Mouse (Mus musculus): ENCODE results near the gene Ggcx.
"Not testable (repeated sequence)": the region's sequence is repeated elsewhere in the genome, so short reads cannot be mapped to it uniquely, and the experiment has no call there.

Ggcx gene

DNA sequence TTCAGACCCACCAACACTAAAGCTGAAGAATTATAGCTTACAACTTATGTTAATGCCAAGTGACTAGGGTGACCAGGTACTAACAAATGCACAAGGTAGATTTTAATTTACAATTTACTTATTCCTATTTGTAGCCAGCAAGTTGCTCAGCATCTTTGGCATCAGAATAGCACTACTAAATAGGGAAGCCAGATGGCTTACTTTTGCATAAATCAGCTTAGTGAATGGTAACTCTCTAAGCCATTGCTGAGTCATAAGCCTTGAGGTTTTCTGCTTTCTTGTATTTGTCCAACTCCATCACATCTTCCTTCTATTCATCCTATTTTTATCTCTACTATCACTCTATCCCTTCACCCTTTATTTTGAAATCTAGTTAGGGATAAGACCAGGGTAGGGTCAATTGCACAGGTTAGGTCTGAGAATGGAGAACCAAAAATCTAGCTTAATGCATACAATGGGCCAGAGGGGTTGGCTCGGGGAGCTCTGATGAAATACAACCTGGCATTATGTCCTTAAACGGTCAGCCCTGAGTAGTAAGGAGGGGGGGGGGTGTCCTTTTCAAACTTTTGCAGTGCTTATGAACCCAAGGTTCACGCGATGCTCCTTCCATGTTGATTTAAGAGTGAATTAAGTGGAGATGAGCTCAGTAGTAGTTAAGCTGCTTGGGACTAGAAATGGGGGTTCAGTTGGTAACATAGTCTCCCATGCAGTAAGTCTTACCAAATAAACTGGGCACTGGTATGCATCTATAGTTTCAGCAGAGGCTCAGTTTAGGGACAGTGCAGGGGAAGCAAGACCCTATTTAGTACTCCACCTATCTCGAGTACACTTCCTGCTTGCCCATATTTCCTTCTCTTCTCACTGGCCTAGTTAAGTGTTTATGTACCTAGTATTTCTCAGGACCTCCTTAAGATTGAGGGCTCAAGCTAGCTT is 17.1 kb downstream of the Ggcx start:
- DNase-seq: no peak

GRCm38 (mm10) chr6:72432153-72432552 is 18.0 kb downstream of the Ggcx start:
- no peak for DNase-seq

- no peak for DNase-seq
Measured at GRCm38 (mm10) chr6:72438226-72438625, 24.1 kb downstream of the Ggcx start.

- peak; percentile 89 to 90 for DNase-seq
Measured at GRCm38 (mm10) chr6:72438862-72439354, 24.8 kb downstream of the Ggcx start.

GRCm38 (mm10) chr6:72439355-72440185 is 25.5 kb downstream of the Ggcx start, which contains the start of gene Mat2a:
Gene Mat2a (minus strand): TSS chr6:72439558.
- DNase-seq: peak; percentile 92 to 95

DNA sequence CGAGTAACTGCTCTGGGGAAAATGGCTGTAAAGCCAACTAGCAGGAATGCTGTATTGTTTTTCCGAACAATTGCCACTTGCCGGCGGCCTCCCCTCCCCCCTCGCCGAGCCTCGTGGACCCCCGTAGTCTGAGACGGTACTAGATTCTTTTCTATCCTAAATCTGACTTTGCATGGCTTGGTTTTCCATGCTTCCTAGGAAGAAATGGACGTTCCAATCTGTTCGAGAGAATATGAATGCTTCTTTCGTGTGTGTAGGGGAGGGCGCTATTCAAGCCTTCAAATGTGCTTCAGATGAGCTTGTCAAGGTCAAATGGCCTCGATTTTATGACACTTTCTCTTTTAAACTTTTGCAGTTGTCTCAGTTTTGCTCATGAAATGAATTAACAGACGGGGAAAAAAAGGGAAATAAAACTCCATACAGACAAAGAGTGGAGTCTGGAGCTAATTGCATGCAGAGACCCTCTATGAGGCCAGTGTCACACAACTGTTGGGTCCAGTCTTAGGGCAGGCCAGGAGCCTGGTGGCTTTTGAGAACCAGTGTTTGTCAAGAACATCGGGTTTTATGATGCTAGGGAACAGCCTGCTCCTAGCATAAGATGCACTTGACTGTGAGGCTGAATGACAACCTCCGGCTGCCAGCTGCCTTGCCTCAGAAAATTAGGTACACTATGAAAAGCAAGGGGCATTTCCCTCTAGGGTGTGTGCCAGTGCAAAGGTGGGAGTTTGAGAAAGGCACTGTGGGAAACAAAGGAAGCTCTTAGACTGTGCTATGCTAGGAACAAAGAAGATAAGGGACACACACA is 26.3 kb downstream of the Ggcx start:
- DNase-seq: peak in 1 of 2 experiments; percentile 28

- no peak for DNase-seq
Measured at GRCm38 (mm10) chr6:72442921-72443604, 29.0 kb downstream of the Ggcx start.

GRCm38 (mm10) chr6:72445011-72445410 is 30.9 kb downstream of the Ggcx start:
- no peak for DNase-seq

DNA sequence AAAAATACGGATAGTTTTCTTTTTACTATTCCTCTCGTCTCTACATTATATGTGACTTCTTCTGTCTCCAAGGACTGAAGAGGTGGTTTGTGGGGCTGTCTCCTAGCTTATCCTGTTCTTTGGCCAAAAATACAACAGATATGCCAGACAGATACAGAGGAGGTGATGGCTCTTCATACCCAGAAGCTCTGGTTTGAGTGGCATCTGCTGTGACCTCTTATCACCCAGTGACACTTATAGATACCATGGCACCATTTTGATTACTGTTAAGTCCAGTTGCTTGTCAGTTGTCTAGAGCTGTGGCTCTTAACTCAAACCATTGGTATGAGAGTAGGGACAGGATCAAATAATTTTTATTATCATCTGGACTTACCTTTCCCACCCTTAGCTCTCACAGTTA is 33.4 kb downstream of the Ggcx start:
- DNase-seq: no peak

GRCm38 (mm10) chr6:72451778-72452177 is 37.7 kb downstream of the Ggcx start:
- DNase-seq: not testable (repeated sequence)

GRCm38 (mm10) chr6:72452329-72452728 is 38.2 kb downstream of the Ggcx start:
- no peak for DNase-seq

DNA sequence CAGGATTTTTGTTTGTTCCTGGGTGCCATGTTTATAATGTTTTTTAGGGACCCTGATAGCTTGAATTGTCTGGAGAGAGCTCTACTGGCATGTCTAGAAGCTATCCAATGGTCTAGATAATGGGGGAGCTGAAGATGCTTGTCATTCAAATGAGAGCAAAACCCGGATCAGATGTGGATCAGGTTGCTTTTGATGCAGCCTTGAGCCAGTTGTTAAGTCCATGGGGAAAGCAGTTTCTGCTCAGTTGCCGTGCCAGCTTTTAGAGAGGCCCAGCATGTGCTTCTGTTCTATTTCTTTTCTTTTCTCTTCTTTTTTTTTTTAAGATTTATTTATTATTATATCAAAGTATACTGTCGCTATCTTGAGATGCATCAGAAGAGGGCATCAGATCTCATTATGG is 39.5 kb downstream of the Ggcx start:
- no peak for DNase-seq

DNA sequence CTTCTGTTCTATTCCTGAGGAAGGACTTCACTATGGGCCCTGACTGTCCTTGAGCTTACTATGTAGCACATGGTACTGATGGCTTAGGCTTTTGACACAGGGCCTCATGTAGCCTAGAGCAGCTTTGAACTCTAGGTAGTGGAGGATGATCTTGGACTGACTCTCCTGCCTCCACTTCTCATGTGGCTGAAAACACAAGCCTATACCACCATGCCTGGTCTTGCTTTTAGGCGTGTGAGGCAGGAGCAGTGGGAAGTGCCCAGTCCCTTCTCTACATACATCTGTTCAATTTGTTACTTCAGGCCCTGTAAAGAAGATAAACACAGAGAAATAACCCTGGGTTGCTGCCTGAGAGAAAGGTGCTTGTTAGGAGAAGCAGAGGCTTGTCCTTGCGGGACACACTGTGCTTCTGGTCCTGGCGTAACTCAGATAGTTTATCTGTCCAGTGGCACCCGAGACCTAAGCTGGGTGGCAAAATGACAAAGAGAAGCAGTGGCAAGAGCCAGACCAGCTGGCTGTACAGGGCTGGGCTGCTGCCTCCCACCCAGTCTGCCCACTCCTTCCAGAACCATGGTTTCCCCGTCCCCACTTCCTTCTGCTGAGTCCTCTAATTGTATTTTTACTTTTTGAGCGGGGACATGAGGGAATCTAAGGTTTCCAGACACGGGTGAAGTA is 40.1 kb downstream of the Ggcx start:
- DNase-seq: no peak

DNA sequence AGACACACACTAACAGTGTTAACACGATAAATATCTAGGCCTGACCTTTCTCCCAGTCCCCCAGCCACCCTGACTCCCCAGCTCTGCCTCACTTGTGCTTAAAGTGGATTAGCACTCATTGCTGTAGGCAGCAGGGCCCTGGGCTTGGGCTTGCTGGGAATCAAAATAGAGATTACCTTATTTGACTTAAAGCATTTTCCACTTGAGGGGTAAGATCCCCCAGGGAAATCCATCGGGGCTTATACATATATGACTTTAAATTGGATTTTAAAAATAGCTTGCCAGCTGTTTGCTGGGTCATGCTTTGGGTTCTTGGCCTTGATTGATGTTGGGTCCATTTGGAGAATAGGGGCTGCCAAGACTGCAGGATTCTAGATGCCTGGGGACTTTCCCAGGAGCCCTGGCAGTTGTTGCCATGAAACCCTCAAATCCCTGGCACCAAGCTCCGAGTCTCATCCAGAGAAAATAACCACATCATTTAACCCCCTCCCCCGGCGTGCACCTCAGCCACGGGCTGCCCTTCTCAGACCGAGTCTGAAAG is 40.8 kb downstream of the Ggcx start:
- DNase-seq: no peak

DNA sequence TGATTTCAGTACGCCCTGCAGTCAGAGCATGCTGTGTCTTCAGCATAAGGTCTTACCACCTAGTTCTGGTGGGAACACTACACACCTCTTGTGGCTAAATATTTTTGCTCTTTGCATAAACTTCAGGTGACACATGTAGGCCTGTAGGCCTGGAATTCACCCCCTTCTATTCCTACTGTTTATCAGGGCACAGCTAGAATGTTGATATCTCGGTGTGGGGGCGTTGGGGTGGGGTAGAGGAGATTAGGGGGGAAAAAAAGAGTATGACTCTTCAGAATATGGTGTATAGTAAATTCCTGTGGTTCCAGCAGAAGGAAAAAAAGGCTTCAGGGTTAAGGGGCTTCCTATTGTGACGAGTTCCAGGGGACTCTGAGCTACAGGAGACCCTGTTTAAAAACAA is 42.5 kb downstream of the Ggcx start:
- DNase-seq: no peak

GRCm38 (mm10) chr6:72458418-72458817 is 44.3 kb downstream of the Ggcx start:
- DNase-seq: no peak

DNA sequence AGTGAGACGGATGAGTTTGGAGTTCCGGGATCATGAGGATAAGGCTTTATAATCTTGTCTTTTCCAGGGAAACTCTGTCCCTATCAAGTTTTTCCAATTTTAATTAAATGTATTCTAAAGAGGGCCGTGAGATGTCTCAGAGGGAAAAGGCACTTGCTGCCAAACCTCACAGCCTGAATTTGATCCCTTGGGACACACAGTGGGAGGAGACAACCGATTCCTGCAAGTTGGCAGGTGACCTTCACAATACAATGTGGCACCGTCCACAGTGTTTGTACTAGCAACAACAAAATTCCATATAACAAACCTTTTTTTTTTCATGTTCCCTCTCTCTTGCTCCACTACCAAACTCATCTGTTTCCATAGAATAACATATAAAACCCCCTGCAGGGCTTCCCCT is 44.8 kb downstream of the Ggcx start:
- DNase-seq: no peak

- DNase-seq: peak in 1 of 2 experiments; percentile 32
Measured at GRCm38 (mm10) chr6:72460036-72460801, 46.1 kb downstream of the Ggcx start.

- not testable (repeated sequence) for DNase-seq
Measured at GRCm38 (mm10) chr6:72462550-72463257, 48.6 kb downstream of the Ggcx start.
